Mouse (Mus musculus) heart, embryonic 16.5 days (tissue): ENCODE data around the gene Cideb. TPM values are rescaled to one million over a fixed set of nuclear protein-coding genes. Genes with fewer than 3 reads are reported as not detected.

Source experiments
- ATAC-seq: fragments of 200-750 bp; cut with Nextera tagmentation; replicated peaks from 2 replicates; pipeline ENCODE4 v1.8.0; 2017; ENCODE audit warnings: moderate number of reproducible peaks; ENCODE audit not compliant: insufficient read depth, low FRiP score; ENCODE audit errors: extremely low read depth
- H3K27ac ChIP-seq: fragments of 300-500 bp; sonication (generic); 2 replicates; pipeline ENCODE4 v1.5.1; 2014; ENCODE audit warnings: mild to moderate bottlenecking, low read length, control low read depth, moderate library complexity
- H3K27me3 ChIP-seq: fragments of 300-500 bp; sonication (generic); 2 replicates; pipeline ENCODE4 v1.6.1; 2014; ENCODE audit warnings: low read length, mixed read lengths; ENCODE audit not compliant: control insufficient read depth, insufficient read depth
- H3K36me3 ChIP-seq: fragments of 300-500 bp; sonication (generic); 2 replicates; pipeline ENCODE4 v1.6.1; 2014; ENCODE audit not compliant: control insufficient read depth, insufficient read depth
- H3K4me1 ChIP-seq: fragments of 300-500 bp; sonication (generic); 2 replicates; pipeline ENCODE4 v1.6.1; 2014; ENCODE audit warnings: low read length, mixed read lengths; ENCODE audit not compliant: control insufficient read depth, insufficient read depth
- H3K4me2 ChIP-seq: fragments of 300-500 bp; sonication (generic); 2 replicates; pipeline ENCODE4 v1.6.1; 2014; ENCODE audit warnings: low read depth, mild to moderate bottlenecking, control low read depth, low read length
- H3K4me3 ChIP-seq: fragments of 300-500 bp; sonication (generic); 2 replicates; pipeline ENCODE4 v1.5.1; 2014; ENCODE audit warnings: mild to moderate bottlenecking, control low read depth, low read length
- H3K9ac ChIP-seq: fragments of 300-500 bp; sonication (generic); 2 replicates; pipeline ENCODE4 v1.6.1; 2014; ENCODE audit warnings: low read length, control low read depth
- H3K9me3 ChIP-seq: fragments of 300-500 bp; sonication (generic); replicated peaks from 2 replicates; pipeline ENCODE4 v1.6.1; 2016; ENCODE audit warnings: low read length; ENCODE audit not compliant: control insufficient read depth
- WGBS: fragments of 180-500 bp; shearing (Covaris S2); extraction: QIAGEN DNeasy Blood & Tissue Kit; methylation state at CpG from one replicate; pipeline ENCODE4 v1.1.7; 2014; 5-methylcytosine and 5-hydroxymethylcytosine counted together
- polyA plus RNA-seq: library from polyadenylated mRNA; unstranded; fragments of >200 nt; fragmentation: Nextera tagmentation; extraction: Ambion mirVana; gene quantifications from 2 replicates; pipeline ENCODE4 v1.2.1, GENCODE M21; 2015

Gene Cideb
- polyA plus RNA-seq, 1 experiment from 2014 or later = 1.3 TPM

DNA sequence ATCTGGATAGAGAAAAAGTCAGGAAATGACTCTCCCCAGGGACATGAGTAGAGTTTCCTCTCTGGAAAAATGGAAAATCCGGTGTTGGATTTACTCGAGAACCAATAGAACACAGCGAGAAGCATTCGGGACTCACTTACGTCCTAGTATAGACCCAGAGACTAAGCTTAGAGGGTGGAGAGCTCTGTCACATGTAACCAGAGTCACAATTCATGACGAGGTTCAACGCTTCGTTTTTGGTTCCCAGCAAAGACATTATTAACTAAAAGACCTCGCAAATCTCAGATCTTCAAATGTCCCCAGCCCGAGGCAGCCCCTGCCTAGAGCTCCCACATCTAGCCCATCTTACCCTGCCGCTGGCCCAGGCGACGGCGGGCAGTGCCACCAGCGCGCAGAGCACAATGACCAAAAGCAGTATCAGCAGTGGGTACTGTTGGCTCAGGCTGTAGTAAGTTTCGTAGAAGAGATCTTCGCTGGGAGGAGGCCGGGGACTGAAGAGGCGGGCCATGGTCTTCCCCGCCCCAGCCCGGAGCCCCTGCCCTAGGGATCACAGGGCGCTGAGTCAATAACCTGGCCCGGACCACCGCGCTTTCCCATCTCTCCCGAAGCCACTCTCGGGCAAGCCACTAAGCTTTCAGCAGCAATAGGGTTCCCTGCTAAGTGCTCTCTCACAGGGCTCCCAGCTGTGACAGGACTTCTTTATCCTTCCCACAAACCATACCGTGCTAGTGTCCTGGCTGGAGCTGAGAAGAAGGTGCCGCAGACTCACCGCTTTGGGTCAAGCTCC, 25.1 kb upstream of the Cideb start:
- peaks cover 40% of the 10 kb centered on the region for H3K27me3 ChIP-seq
- peaks cover 16% of the 10 kb centered on the region for H3K4me1 ChIP-seq
- 0 out of 2 replicates have a peak, but pooled peaks have one; percentile 52 for ATAC-seq
- peak overlapping the region; percentile 91 for H3K27ac ChIP-seq
- H3K4me2 ChIP-seq = peak overlapping the region; percentile 71
- H3K4me3 ChIP-seq = peak overlapping the region; percentile 59
- H3K9ac ChIP-seq = peak overlapping the region; percentile 73
- no peaks in the 10 kb centered on the region for H3K36me3 ChIP-seq
- H3K9me3 ChIP-seq = no peaks in the 10 kb centered on the region
- WGBS = 4% methylated on average over 31 of the region's 31 CpGs

DNA sequence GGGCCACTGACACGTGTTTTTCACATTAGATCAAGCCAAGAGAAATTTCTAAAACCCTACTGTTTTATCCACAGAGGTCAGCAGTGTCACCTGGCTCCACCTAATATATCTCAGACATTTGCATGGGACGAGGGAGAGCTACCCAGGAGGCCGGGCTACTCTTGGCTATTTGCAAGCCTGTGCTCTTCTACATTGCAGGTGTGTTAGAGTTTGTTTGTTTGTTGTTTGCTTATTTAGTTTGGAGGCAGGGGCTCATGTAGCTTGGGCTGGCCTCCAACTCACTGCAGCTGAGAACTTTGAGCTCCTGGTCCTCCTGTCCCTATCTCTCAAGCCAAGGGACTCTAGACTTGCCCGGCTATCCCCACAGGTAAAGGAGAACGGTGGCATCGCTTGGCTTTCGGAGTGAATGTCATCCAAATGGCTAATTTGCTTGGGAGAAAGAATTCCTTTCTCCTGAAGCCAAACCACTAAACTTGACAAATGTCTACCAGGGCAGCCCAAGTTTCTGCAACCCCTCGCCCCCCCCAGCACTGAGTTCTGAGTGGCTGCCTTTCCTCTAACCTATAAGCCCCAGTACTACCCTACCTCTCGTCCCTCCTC, 24.2 kb upstream of the Cideb start:
- no peaks in the 10 kb centered on the region for H3K9me3 ChIP-seq
- 44% methylated on average over 9 of the region's 9 CpGs for WGBS
- peak overlapping the region; percentile 49 for H3K9ac ChIP-seq
- ATAC-seq = no peak
- peaks cover 32% of the 10 kb centered on the region for H3K27me3 ChIP-seq
- H3K4me3 ChIP-seq = peak overlapping the region; percentile 59
- peaks cover 14% of the 10 kb centered on the region for H3K4me1 ChIP-seq
- H3K36me3 ChIP-seq = no peaks in the 10 kb centered on the region
- H3K4me2 ChIP-seq = peak overlapping the region; percentile 71
- peak overlapping the region; percentile 91 for H3K27ac ChIP-seq

DNA sequence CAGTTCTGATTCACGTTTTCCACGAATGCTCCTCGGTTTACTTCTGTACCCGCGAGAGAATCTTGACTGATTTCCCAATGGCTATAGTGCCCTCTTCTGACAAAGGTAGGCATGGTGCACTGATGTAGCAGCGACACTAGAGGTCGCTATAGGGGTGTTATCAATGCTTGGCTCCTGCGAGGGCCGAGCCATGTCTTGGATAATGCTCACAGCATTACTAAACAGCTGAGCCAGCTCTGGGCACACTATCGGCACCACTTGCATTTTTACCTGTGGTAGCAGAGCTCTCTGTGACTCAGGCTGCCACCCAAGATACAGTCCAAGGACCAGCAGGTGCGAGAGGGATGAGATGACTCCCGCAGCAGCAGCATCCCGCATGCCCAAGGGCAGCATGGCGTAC, 23.1 kb upstream of the Cideb start:
- H3K36me3 ChIP-seq = no peaks in the 10 kb centered on the region
- peak overlapping the region; percentile 57 for H3K4me2 ChIP-seq
- 14% methylated on average over 14 of the region's 14 CpGs for WGBS
- H3K27me3 ChIP-seq = peaks cover 29% of the 10 kb centered on the region
- H3K9ac ChIP-seq = peak overlapping the region; percentile 43; the same call in 1 of the 2 replicates
- H3K9me3 ChIP-seq = no peaks in the 10 kb centered on the region
- peaks cover 18% of the 10 kb centered on the region for H3K4me1 ChIP-seq
- peak overlapping the region; percentile 28 for H3K4me3 ChIP-seq
- peak; percentile 69 for ATAC-seq
- H3K27ac ChIP-seq = peak overlapping the region; percentile 27; the same call in 1 of the 2 replicates

DNA sequence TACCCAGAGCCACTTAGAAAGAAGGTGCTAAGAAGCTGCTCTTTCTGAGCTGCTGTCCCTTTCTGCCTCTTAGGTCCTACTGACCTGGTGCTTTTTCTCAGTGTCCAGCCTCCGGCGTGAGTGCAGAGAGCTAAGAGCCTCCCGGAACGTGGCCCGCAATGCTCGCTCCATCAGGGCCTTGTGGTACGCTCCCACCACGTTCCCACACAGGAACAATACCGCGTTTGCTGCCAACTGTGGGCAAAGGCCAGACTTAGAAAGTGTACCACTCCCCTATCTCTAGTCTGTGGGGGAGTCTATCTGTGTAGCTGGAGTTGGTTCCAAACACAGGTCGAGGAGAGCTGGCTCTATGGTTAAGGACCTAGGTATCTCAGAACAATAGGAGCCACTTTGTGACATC, 22.5 kb upstream of the Cideb start:
- no peak overlapping the region for H3K27ac ChIP-seq
- no peak overlapping the region for H3K9ac ChIP-seq
- H3K9me3 ChIP-seq = no peaks in the 10 kb centered on the region
- ATAC-seq = no peak
- peak overlapping the region; percentile 57; the same call in 1 of the 2 replicates for H3K4me2 ChIP-seq
- peaks cover 18% of the 10 kb centered on the region for H3K4me1 ChIP-seq
- no peaks in the 10 kb centered on the region for H3K36me3 ChIP-seq
- peaks cover 29% of the 10 kb centered on the region for H3K27me3 ChIP-seq
- no peak overlapping the region for H3K4me3 ChIP-seq
- WGBS = 74% methylated on average over 11 of the region's 11 CpGs

DNA sequence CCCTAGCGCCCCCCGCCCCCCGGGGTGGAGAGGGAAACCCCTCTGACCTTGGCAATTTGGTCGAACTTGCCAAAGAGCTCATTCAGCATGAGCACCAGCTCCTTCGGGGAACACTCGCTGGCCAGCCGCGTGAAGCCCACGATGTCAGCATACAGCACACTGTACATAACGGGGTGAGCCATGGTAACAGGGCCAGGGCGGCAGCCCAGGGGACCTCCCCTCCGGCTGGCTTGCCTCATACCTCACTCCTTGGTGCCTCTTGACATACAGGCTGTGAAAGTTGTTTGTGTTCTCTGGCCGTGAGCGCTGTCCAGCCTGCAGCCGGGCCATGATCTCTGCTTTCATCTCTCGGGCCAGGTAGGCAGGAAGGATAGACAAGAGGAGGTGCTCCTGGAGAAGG, 21.4 kb upstream of the Cideb start:
- H3K9me3 ChIP-seq = no peaks in the 10 kb centered on the region
- H3K36me3 ChIP-seq = no peaks in the 10 kb centered on the region
- ATAC-seq = no peak
- 45% methylated on average over 16 of the region's 16 CpGs for WGBS
- peaks cover 24% of the 10 kb centered on the region for H3K27me3 ChIP-seq
- no peak overlapping the region for H3K4me3 ChIP-seq
- no peak overlapping the region for H3K27ac ChIP-seq
- no peak overlapping the region for H3K9ac ChIP-seq
- H3K4me1 ChIP-seq = peaks cover 18% of the 10 kb centered on the region
- H3K4me2 ChIP-seq = no peak overlapping the region

DNA sequence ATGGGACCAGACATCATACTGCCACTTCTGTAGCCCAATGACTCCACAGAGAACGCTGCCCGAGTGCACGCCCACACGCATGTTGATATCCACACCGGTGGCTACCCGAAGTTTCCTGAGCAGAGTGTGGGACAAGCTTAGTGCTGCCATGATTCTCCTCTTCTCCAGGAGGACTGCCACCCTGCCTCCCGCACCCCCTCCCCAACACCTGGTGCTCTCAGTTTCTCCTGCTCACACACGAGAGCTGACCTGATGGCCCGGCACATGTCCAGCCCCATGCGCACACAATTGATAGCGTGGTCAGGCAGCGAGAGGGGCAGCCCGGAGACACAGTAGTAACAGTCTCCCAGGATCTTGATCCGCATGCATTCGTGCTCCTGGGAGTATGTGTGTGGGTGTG, 20.4 kb upstream of the Cideb start:
- H3K9me3 ChIP-seq = no peaks in the 10 kb centered on the region
- H3K27me3 ChIP-seq = peaks cover 18% of the 10 kb centered on the region
- no peak overlapping the region for H3K9ac ChIP-seq
- peaks cover 16% of the 10 kb centered on the region for H3K4me1 ChIP-seq
- no peak for ATAC-seq
- no peak overlapping the region for H3K4me2 ChIP-seq
- H3K36me3 ChIP-seq = no peaks in the 10 kb centered on the region
- no peak overlapping the region for H3K27ac ChIP-seq
- H3K4me3 ChIP-seq = no peak overlapping the region
- 81% methylated on average over 15 of the region's 15 CpGs for WGBS

DNA sequence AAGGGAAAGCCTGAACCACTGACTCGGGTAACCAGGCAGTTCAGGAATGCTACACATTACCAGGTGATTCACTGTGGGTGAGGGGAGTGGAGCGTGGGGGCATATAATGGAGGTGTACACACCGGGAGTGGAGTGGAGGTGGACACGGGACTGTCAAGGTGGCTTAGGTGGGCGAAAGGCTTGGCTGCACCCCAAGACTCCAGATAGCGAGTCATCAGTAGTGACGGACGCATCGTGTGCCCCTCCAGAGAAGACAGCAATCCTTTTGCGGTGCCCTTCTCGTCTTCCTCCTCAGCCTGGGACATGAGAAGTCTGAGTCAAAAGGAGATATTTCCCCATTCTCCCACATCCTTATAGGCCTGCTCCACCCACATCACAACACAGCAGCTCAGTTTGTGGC, 19.5 kb upstream of the Cideb start:
- H3K36me3 ChIP-seq = no peaks in the 10 kb centered on the region
- 80% methylated on average over 11 of the region's 11 CpGs for WGBS
- no peak overlapping the region for H3K27ac ChIP-seq
- peaks cover 16% of the 10 kb centered on the region for H3K4me1 ChIP-seq
- no peak for ATAC-seq
- no peaks in the 10 kb centered on the region for H3K9me3 ChIP-seq
- no peak overlapping the region for H3K4me2 ChIP-seq
- H3K9ac ChIP-seq = no peak overlapping the region
- peaks cover 14% of the 10 kb centered on the region for H3K27me3 ChIP-seq
- no peak overlapping the region for H3K4me3 ChIP-seq

DNA sequence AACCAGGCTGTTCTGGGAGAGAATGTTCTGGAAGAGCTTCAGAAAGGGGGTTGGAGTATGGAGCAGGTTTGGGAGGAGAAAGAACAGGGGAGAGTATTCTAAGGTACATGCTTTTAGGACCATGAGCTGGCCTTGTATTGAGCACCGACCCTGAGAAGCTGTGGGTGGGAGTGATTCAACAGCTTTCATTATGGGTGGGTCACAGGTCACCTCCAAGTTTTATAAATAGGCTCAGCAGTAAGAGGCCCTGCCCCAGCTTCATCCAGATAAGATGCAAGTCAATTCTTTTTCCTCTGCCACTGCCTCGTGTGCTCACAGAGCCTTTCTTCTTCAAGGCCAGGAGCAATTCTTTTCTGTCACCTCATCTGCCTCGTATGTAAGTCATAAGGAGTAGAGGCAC, 18.9 kb upstream of the Cideb start:
- Histone ChIP-seq H3K9ac (no peak overlapping the region), H3K4me3 (no peak overlapping the region), H3K4me1 (peaks cover 16% of the 10 kb centered on the region), H3K9me3 (no peaks in the 10 kb centered on the region), H3K27me3 (peaks cover 8% of the 10 kb centered on the region), H3K27ac (no peak overlapping the region), H3K36me3 (no peaks in the 10 kb centered on the region), H3K4me2 (no peak overlapping the region)
- no peak for ATAC-seq
- WGBS = 31% methylated on average over 3 of the region's 3 CpGs

DNA sequence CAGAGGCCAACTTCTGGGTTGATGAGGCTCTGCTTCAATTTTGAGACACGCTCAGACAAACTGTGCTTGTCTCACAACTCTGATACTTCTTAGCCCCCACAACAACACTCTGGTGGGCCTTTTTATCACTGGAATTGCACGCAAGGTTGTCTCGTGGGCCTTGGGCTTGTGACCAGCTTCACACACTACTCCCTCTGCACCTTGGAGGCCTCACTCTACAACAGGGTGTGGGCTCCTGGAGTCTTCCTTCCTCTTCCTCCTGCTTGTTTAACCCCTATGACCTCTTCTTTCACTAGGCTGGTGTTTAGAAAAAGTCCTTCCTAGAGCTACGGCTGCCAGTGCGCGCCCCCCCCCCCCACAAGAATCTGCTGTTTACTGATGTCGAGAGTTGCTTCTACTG, 18.5 kb upstream of the Cideb start:
- Histone ChIP-seq H3K27me3 (peaks cover 4% of the 10 kb centered on the region), H3K36me3 (no peaks in the 10 kb centered on the region), H3K4me1 (peaks cover 15% of the 10 kb centered on the region), H3K9me3 (no peaks in the 10 kb centered on the region), H3K9ac (no peak overlapping the region), H3K4me2 (no peak overlapping the region), H3K27ac (no peak overlapping the region), H3K4me3 (no peak overlapping the region)
- no peak for ATAC-seq
- WGBS = 47% methylated on average over 7 of the region's 7 CpGs
